Mouse (Mus musculus) CD4-positive naive resting alpha-beta T cell, adult 76 days (primary cell): ENCODE data around the gene Kcna5. TPM values are rescaled to one million over a fixed set of nuclear protein-coding genes. Genes with fewer than 3 reads are reported as not detected.

ENCODE experiments used
- total RNA-seq: library from RNA; stranded (reverse); gene quantifications from one replicate; pipeline ENCODE4 v1.2.4, GENCODE M21; 2023

Gene Kcna5
- not detected for total RNA-seq

GRCm38 (mm10) chr6:126535208-126535910 lies at the start of gene Kcna5:
TSS of gene Kcna5 (minus strand) at chr6:126535412.

Other genes with a start within 250 kb of the Kcna5 start
- gene Kcna1, start 111.0 kb upstream of the Kcna5 start, total RNA-seq = not detected
- 0.09 TPM for gene Kcna6, start 205.3 kb upstream of the Kcna5 start, total RNA-seq